In the genomic region with DNA sequence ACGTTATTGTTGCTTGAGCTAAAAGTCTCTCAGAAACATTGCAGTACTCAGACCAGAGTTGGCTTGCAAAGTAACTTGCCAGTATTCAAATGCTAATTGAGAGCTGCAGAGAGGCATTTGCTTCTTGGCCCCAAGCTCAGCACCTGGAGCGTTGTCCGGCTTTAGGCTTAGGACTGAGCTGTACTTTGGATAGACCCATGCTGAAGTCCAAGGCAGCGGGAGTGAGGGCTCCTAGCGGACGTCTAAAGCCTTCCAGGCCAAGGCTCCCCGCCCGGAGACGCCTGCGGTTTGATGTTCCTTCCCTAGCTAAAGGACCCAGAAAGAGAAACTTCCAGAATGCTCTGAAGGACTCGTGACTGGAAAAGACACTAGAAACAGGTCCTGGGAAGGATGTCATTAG, we compare ENCODE assay signal across 9 mouse cellular contexts. TPM values are rescaled to one million over a fixed set of nuclear protein-coding genes. Genes with fewer than 3 reads are reported as not detected.
DNase-seq lines count a peak whose midpoint lies in the region; ATAC-seq and TF ChIP-seq lines count a peak whose summit lies in the region.
"Had no signal": no experiment of that assay in that cellular context is flagged by ENCODE, and none has a peak within 500 bp of the region (broad histone marks: within the 10 kb centered on the region; RNA-seq: fewer than 3 reads in every experiment).

No protein-coding gene starts in this region.

- no peaks in the 10 kb centered on the region for H3K9me3 ChIP-seq in E14TG2a.4 (ENCODE audit: low read length)
- H3K9me3 ChIP-seq in hindbrain, embryonic 13.5 days = no peaks in the 10 kb centered on the region
- peaks cover 9% of the 10 kb centered on the region; the same call in 1 of the 2 replicates for H3K9me3 ChIP-seq in limb, embryonic 12.5 days

- H3K9ac ChIP-seq in hindbrain, embryonic 13.5 days = no peak overlapping the region; the same call in 1 of the 2 replicates
- H3K9ac ChIP-seq in limb, embryonic 12.5 days (replicated peaks) = no peak overlapping the region
- H3K9ac ChIP-seq: liver, embryonic 12.5 days had no signal

- H3K4me2 ChIP-seq in hindbrain, embryonic 13.5 days = peak overlapping the region; percentile 55
- peak overlapping the region; percentile 62 for H3K4me2 ChIP-seq in limb, embryonic 12.5 days

- WGBS in hindbrain, embryonic 13.5 days = 1% methylated on average over 11 of the region's 11 CpGs
- WGBS in limb, embryonic 12.5 days = 2% methylated on average over 11 of the region's 11 CpGs

- peaks cover 37% of the 10 kb centered on the region for H3K4me1 ChIP-seq in E14TG2a.4 (replicated peaks; ENCODE audit: low read depth, low read length)
- H3K4me1 ChIP-seq in hindbrain, embryonic 13.5 days (replicated peaks) = peaks cover 32% of the 10 kb centered on the region
- H3K4me1 ChIP-seq in limb, embryonic 12.5 days (replicated peaks) = peaks cover 21% of the 10 kb centered on the region

- peak overlapping the region; percentile 76 for H3K4me3 ChIP-seq in E14TG2a.4 (replicated peaks; ENCODE audit: low read length)
- H3K4me3 ChIP-seq in hindbrain, embryonic 13.5 days = peak overlapping the region; percentile 36
- H3K4me3 ChIP-seq in limb, embryonic 12.5 days (replicated peaks) = peak overlapping the region; percentile 38; the same call in 1 of the 2 replicates

- DNase-seq in ES-CJ7 (ENCODE audit: low read depth, low spot score) = peak; percentile 85
- no peak for DNase-seq in adrenal gland, adult 2 months
- no peak for DNase-seq in right cerebral cortex, postnatal 36 days (ENCODE audit: low spot score in 2 of 2)
- no peak for DNase-seq in cerebellum, adult 8-10 months
- DNase-seq: right cerebral cortex, adult 18-20 months had no signal

- H3K36me3 ChIP-seq in E14TG2a.4 (ENCODE audit: insufficient read depth, low read length) = no peaks in the 10 kb centered on the region
- H3K36me3 ChIP-seq in hindbrain, embryonic 13.5 days = no peaks in the 10 kb centered on the region
- H3K36me3 ChIP-seq in limb, embryonic 12.5 days = no peaks in the 10 kb centered on the region
- H3K36me3 ChIP-seq: liver, embryonic 12.5 days had no signal

- ATAC-seq in hindbrain, embryonic 13.5 days (ENCODE audit: low FRiP score) = no peak
- no peak for ATAC-seq in limb, embryonic 12.5 days (ENCODE audit: insufficient number of reproducible peaks, insufficient read depth, low FRiP score, low TSS enrichment, low read depth)
- ATAC-seq: liver, embryonic 12.5 days had no signal

- TF ChIP-seq CTCF in E14TG2a.4 (conservative IDR thresholded peaks at IDR 0.05; ENCODE audit: low read length) = no peak

- no peak overlapping the region for H3K27ac ChIP-seq in hindbrain, embryonic 13.5 days
- no peak overlapping the region for H3K27ac ChIP-seq in limb, embryonic 12.5 days
- H3K27ac ChIP-seq: liver, embryonic 12.5 days had no signal

- H3K27me3 ChIP-seq in E14TG2a.4 (ENCODE audit: insufficient read depth, low read length) = peaks cover 66% of the 10 kb centered on the region
- H3K27me3 ChIP-seq in hindbrain, embryonic 13.5 days = peaks cover 67% of the 10 kb centered on the region
- peaks cover 71% of the 10 kb centered on the region for H3K27me3 ChIP-seq in limb, embryonic 12.5 days

RNA-seq across cellular contexts. Expression of a gene that starts 1.4 kb away (rescaled TPM):
- 0.27 and 0.56 TPM in 2 replicates for polyA plus RNA-seq in hindbrain, embryonic 13.5 days (2015; fragmentation: Nextera tagmentation; extraction: Ambion mirVana)
- polyA plus RNA-seq in limb, embryonic 12.5 days (2016; fragmentation: Nextera tagmentation; extraction: Ambion mirVana) = 0.20 TPM in 1 of 2 replicates, not detected in the other
- total RNA-seq in adrenal gland, adult 2 months (2021) = under 1 TPM in 1 of 2 experiments, not detected in 1; 0.24 TPM
- polyA plus RNA-seq in adrenal gland, adult 2 months (2012; rRNA removed) = 0.90 and 1.1 TPM in 2 replicates
- polyA plus RNA-seq: liver, embryonic 12.5 days had no signal

RNA-seq across cellular contexts. Expression of a gene that starts 8.1 kb away (rescaled TPM):
- 63.7 and 64.4 TPM in 2 replicates for polyA plus RNA-seq in hindbrain, embryonic 13.5 days (2015; fragmentation: Nextera tagmentation; extraction: Ambion mirVana)
- 110 and 112 TPM in 2 replicates for polyA plus RNA-seq in limb, embryonic 12.5 days (2016; fragmentation: Nextera tagmentation; extraction: Ambion mirVana)
- total RNA-seq in adrenal gland, adult 2 months (2021) = 10 to 100 TPM; 70.0 to 77.0 TPM
- 21.4 and 27.6 TPM in 2 replicates for polyA plus RNA-seq in adrenal gland, adult 2 months (2012; rRNA removed)

RNA-seq across cellular contexts. Expression of a gene that starts 24.9 kb away (rescaled TPM):
- 94.4 and 97.5 TPM in 2 replicates for polyA plus RNA-seq in hindbrain, embryonic 13.5 days (2015; fragmentation: Nextera tagmentation; extraction: Ambion mirVana)
- 77.6 and 82.8 TPM in 2 replicates for polyA plus RNA-seq in limb, embryonic 12.5 days (2016; fragmentation: Nextera tagmentation; extraction: Ambion mirVana)
- 10 to 100 TPM; 64.9 to 67.6 TPM for total RNA-seq in adrenal gland, adult 2 months (2021)
- polyA plus RNA-seq in adrenal gland, adult 2 months (2012; rRNA removed) = 21.8 and 26.7 TPM in 2 replicates

RNA-seq across cellular contexts. Expression of a gene that starts 44.2 kb away (rescaled TPM):
- polyA plus RNA-seq in hindbrain, embryonic 13.5 days (2015; fragmentation: Nextera tagmentation; extraction: Ambion mirVana) = 0.35 and 0.43 TPM in 2 replicates
- polyA plus RNA-seq in limb, embryonic 12.5 days (2016; fragmentation: Nextera tagmentation; extraction: Ambion mirVana) = 2.4 and 3.3 TPM in 2 replicates
- total RNA-seq in adrenal gland, adult 2 months (2021) = 1 to 10 TPM in 1 of 2 experiments, under 1 TPM in 1; 0.43 to 1.8 TPM
- polyA plus RNA-seq in adrenal gland, adult 2 months (2012; rRNA removed) = 0.49 and 0.57 TPM in 2 replicates

RNA-seq across cellular contexts. Expression of a gene that starts 53.1 kb away (rescaled TPM):
- 14.2 and 24.3 TPM in 2 replicates for polyA plus RNA-seq in hindbrain, embryonic 13.5 days (2015; fragmentation: Nextera tagmentation; extraction: Ambion mirVana)
- 0.18 TPM in 2 replicates for polyA plus RNA-seq in limb, embryonic 12.5 days (2016; fragmentation: Nextera tagmentation; extraction: Ambion mirVana)
- under 1 TPM in 1 of 2 experiments, not detected in 1; 0.14 TPM for total RNA-seq in adrenal gland, adult 2 months (2021)
- 0.19 and 0.26 TPM in 2 replicates for polyA plus RNA-seq in adrenal gland, adult 2 months (2012; rRNA removed)
